Mouse (Mus musculus) splenic B cell, adult 2 months (primary cell): Measurements from ENCODE around the gene Dock10.

Experiments used
- DNase-seq: peaks from one replicate; pipeline ENCODE4 v3.0.0-alpha.2; 2011; ENCODE audit warnings: low read depth, low spot score
- H3K27me3 ChIP-seq: 2 replicates; pipeline ENCODE4 v1.6.1; 2012; ENCODE audit warnings: mild to moderate bottlenecking, low read length, moderate library complexity, mixed read lengths; ENCODE audit not compliant: control insufficient read depth, poor library complexity, insufficient read depth, severe bottlenecking
- H3K36me3 ChIP-seq: 2 replicates; pipeline ENCODE4 v1.6.1; 2012; ENCODE audit warnings: mild to moderate bottlenecking, low read length, moderate library complexity, mixed read lengths; ENCODE audit not compliant: control insufficient read depth, poor library complexity, insufficient read depth, severe bottlenecking

Gene Dock10

DNA sequence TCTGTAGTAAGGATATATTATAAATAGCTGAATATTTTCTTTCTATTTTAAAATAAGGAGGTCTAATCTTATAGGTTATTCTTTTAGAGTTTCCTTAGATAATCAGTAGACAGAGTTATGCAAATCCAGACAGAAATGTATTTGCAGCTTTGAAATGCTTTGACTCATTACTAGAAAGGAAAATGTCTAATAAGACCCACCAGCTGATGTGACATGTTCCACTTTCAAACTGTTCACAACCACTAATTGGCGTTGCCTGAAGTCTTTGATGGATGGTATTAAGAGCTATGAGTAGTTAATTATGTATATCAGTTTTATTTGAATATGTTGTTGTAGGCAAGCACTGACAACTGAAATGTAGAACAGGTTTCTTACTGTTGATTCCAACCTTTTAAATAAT, 298.4 kb downstream of the Dock10 start:
- no peaks in the 10 kb centered on the region for H3K36me3 ChIP-seq
- H3K27me3 ChIP-seq, result no peaks in the 10 kb centered on the region
- no peak for DNase-seq

DNA sequence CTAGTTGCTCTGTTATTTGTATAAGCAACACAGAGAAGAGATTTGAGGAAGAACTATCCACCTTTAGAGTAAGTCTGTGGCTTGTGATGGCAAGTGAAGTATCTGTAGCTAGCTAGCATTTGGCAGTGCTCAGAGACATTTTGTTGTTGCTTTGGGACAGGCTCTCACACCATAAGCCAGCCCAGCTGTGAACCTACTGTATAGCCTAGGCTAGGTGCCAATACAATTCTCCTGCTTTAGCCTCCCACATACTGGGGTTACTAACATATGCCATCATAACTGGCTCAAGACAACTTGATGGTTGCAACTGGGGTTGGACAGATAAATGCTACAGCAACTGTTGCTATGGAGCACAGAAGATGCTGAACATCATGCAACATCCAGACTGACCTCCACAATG, 298.9 kb downstream of the Dock10 start:
- H3K36me3 ChIP-seq, result no peaks in the 10 kb centered on the region
- DNase-seq, result no peak
- H3K27me3 ChIP-seq, result no peaks in the 10 kb centered on the region

DNA sequence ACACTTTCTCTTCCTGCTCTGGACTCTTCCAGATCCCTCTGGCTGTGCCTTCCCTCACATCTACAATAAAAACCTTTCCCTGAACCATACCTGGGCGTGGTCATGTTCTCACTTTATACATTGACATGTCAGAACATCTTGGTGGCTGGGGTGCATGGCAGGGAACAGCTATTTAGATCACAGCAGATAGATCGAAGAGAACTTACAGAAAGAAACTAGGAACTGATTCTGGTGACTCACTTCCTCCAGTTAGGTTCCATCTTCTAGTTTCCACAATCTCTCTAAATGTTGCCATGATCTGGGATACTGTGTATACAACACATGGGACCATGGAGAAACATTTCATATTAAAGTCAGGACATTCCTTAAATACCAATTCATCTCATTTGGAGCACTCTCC, 304.4 kb downstream of the Dock10 start:
- no peaks in the 10 kb centered on the region for H3K36me3 ChIP-seq
- no peaks in the 10 kb centered on the region for H3K27me3 ChIP-seq

DNA sequence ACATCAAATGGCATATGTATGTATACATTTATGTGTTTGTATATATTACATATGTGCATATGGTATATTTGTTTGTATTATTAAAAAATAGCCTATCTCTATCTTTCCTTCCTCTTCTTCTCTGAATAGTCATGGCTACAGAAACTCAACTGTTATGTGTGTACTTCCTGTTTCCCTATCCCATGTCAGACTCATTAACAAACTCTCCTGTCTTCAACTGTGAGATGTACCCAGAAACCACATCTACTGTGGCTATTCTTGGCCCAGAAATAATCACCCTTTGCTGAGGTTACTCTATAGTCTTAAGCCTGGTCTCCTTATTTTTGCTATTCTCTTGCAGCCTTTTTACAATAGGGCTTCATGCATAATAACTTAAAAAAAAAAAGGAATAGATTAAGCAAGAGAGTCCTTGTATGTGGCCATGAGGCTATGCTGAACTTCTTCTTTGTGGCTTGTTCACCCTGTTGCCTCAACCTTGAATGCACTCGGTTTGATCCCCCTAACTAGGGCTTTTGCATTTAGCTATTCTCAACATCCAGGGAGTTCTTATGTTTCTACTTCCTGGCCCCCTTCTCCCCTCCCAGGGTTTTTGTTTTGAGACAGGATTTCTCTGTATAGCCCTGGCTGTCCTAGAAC, 306.3 kb downstream of the Dock10 start:
- Histone ChIP-seq H3K36me3 (no peaks in the 10 kb centered on the region), H3K27me3 (no peaks in the 10 kb centered on the region)
- peak; percentile 3 for DNase-seq

More for the DNA sequence above, 304.4 kb downstream of the Dock10 start:
- DNase-seq, result peak; percentile 8
